Mouse (Mus musculus) forebrain, embryonic 12.5 days (tissue): ENCODE data around the gene Minos1. TPM values are rescaled to one million over a fixed set of nuclear protein-coding genes. Genes with fewer than 3 reads are reported as not detected.

Experiments
- polyA plus RNA-seq: library from polyadenylated mRNA; unstranded; fragments of >200 nt; fragmentation: Nextera tagmentation; extraction: Ambion mirVana; gene quantifications from 2 replicates; pipeline ENCODE4 v1.2.1, GENCODE M21; 2016

Gene Minos1
- polyA plus RNA-seq, 1 experiment from 2014 or later, result 416 TPM

Other genes with a start within 250 kb of the Minos1 start
- 3.5 and 4.0 TPM in 2 replicates for gene Otud3, start 217.2 kb downstream of the Minos1 start, polyA plus RNA-seq
- gene Rnf186, start 164.0 kb downstream of the Minos1 start, polyA plus RNA-seq, result not detected in 2 replicates
- 0.88 and 0.96 TPM in 2 replicates for gene Tmco4, start 158.2 kb downstream of the Minos1 start, polyA plus RNA-seq
- gene Htr6, start 55.5 kb downstream of the Minos1 start, polyA plus RNA-seq, result 0.18 TPM in 1 of 2 replicates, not detected in the other
- 22.5 and 26.7 TPM in 2 replicates for gene Nbl1, start 38.1 kb downstream of the Minos1 start, polyA plus RNA-seq
- 307 and 312 TPM in 2 replicates for gene Capzb, start 61.8 kb upstream of the Minos1 start, polyA plus RNA-seq
- gene Pqlc2, start 179.6 kb upstream of the Minos1 start, polyA plus RNA-seq, result 11.6 and 12.5 TPM in 2 replicates
- 70.7 and 78.1 TPM in 2 replicates for gene Akr7a5, start 179.6 kb upstream of the Minos1 start, polyA plus RNA-seq
- gene Mrto4, start 221.5 kb upstream of the Minos1 start, polyA plus RNA-seq, result 113 and 126 TPM in 2 replicates
- gene Emc1, start 221.5 kb upstream of the Minos1 start, polyA plus RNA-seq, result 34.9 and 35.6 TPM in 2 replicates
- 76.0 and 81.5 TPM in 2 replicates for gene Ubr4, start 221.5 kb upstream of the Minos1 start, polyA plus RNA-seq